Mouse (Mus musculus): Measurements from ENCODE around the gene Olfr954.

The Olfr954 gene

GRCm38 (mm10) chr9:39456401-39456800 is at the start of gene Olfr954:
TSS of gene Olfr954 (plus strand) at chr9:39456701.
- DNase-seq (ENCODE audit: low spot score) = no peak

GRCm38 (mm10) chr9:39427048-39427447 is 29.5 kb upstream of the Olfr954 start, which contains the start of gene Olfr952:
TSS of gene Olfr952 (minus strand) at chr9:39427148.
- DNase-seq (ENCODE audit: low spot score) = no peak

- DNase-seq (ENCODE audit: low spot score) = no peak
Measured at GRCm38 (mm10) chr9:39471844-39472243, 15.3 kb downstream of the Olfr954 start, which contains the start of gene Olfr955. TSS of gene Olfr955 (minus strand) at chr9:39471944.

GRCm38 (mm10) chr9:39493895-39494294 is 37.4 kb downstream of the Olfr954 start, which contains the start of gene Olfr44:
TSS of gene Olfr44 (minus strand) at chr9:39493995.
- DNase-seq (ENCODE audit: low spot score) = no peak

GRCm38 (mm10) chr9:39508998-39509397 is 52.5 kb downstream of the Olfr954 start:
- peak; percentile 11 for DNase-seq (ENCODE audit: low spot score)

- no peak for DNase-seq (ENCODE audit: low spot score)
Measured at GRCm38 (mm10) chr9:39509412-39509811, 52.9 kb downstream of the Olfr954 start.

Data from yolk sac, embryonic 10.5 days (tissue).